7 mouse cellular contexts compared by ENCODE assay signal in the genomic region with DNA sequence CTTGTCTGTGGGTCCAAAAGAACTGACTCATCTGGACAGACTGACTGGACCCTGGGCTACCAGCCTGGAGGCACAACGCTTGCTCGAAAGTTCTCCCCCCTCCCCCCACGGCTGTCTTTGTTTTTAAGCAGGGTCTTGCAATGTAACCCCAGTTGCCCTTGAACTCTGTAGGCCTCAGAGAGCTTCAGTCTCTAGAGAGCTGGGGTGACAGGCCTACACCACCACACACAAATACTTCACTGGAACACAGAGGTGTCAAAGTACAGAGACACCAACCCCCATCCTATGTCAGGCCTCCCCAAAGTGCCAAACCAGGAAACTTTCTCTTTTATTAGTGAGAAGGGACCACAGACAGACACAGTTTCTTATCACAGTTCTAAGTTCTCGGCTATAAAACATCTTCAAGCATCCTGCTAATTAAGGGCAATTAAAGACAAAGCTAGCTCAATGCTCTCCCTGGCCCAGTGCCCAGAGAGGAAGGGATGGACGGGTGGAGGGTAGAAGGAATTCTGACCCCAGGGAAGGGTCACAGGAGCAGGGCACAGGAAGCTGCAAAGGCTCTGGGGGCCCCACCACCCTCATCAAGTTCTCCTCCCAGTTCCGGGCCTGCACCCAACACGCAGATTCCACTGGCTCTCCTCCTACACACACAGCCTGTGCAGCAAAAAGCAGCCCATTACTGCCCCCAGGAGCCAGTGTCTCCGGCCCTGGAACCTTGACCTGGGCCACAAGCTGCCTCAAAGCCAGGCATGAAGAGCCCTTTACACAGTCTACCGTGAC. TPM values are rescaled to one million over a fixed set of nuclear protein-coding genes. Genes with fewer than 3 reads are reported as not detected.
DNase-seq lines count a peak whose midpoint lies in the region; ATAC-seq and TF ChIP-seq lines count a peak whose summit lies in the region.

No protein-coding gene starts in this region.

- peaks cover 31% of the 10 kb centered on the region for H3K36me3 ChIP-seq in G1E (replicated peaks)
- peaks cover 27% of the 10 kb centered on the region for H3K36me3 ChIP-seq in heart, embryonic 10.5 days
- H3K36me3 ChIP-seq in forebrain, embryonic 12.5 days (replicated peaks): peaks cover 19% of the 10 kb centered on the region; the same call in 1 of the 2 replicates

- intact Hi-C loops in left cerebral cortex, postnatal 25 days (cut with DNase I): no loop called here

- H3K9ac ChIP-seq in forebrain, embryonic 12.5 days: no peak overlapping the region

- peaks cover 68% of the 10 kb centered on the region for H3K4me1 ChIP-seq in G1E (ENCODE audit: insufficient read depth, low read depth, low read length)
- H3K4me1 ChIP-seq in heart, embryonic 10.5 days: peaks cover 78% of the 10 kb centered on the region
- H3K4me1 ChIP-seq in forebrain, embryonic 12.5 days: peaks cover 19% of the 10 kb centered on the region

- 0 out of 2 replicates have a peak, but pooled peaks have one; percentile 23 for ATAC-seq in G1E (ENCODE audit: extremely low read depth, insufficient number of reproducible peaks, low FRiP score, poor library complexity, severe bottlenecking)
- ATAC-seq in forebrain, embryonic 12.5 days (ENCODE audit: low FRiP score): no peak

- peak overlapping the region; percentile 42; the same call in 1 of the 2 replicates for H3K4me3 ChIP-seq in G1E (ENCODE audit: low read depth, low read length)
- H3K4me3 ChIP-seq in heart, embryonic 10.5 days: 0 out of 2 replicates have a peak overlapping the region, but pooled peaks have one; percentile 9
- no peak overlapping the region for H3K4me3 ChIP-seq in forebrain, embryonic 12.5 days (replicated peaks)

- peak overlapping the region; percentile 68 for H3K27ac ChIP-seq in heart, embryonic 10.5 days
- no peak overlapping the region for H3K27ac ChIP-seq in forebrain, embryonic 12.5 days

- H3K27me3 ChIP-seq in G1E (ENCODE audit: insufficient read depth, low read length): no peaks in the 10 kb centered on the region
- H3K27me3 ChIP-seq in heart, embryonic 10.5 days (ENCODE audit: insufficient read depth, poor library complexity, severe bottlenecking): no peaks in the 10 kb centered on the region
- H3K27me3 ChIP-seq in forebrain, embryonic 12.5 days: no peaks in the 10 kb centered on the region

- H3K9me3 ChIP-seq in G1E (replicated peaks): no peaks in the 10 kb centered on the region
- no peaks in the 10 kb centered on the region for H3K9me3 ChIP-seq in heart, embryonic 10.5 days
- H3K9me3 ChIP-seq in forebrain, embryonic 12.5 days: no peaks in the 10 kb centered on the region

- H3K4me2 ChIP-seq in forebrain, embryonic 12.5 days: no peak overlapping the region

- DNase-seq in G1E (ENCODE audit: low spot score) (no peak), adipocyte (ENCODE audit: low spot score) (peak; percentile 32)
- no peak for DNase-seq in heart, embryonic 10.5 days (ENCODE audit: low spot score)
- peak; percentile 94 for DNase-seq in kidney, postnatal 10 days
- peak; percentile 70 for DNase-seq in lung, postnatal 36 days
- no peak for DNase-seq in left cerebral cortex, postnatal 25 days (ENCODE audit: low spot score in 2 of 2)

- TF ChIP-seq CTCF in G1E (IDR thresholded peaks at IDR 0.05; ENCODE audit: low read depth, low read length): no peak

- whole genome bisulfite sequencing in heart, embryonic 10.5 days: 40% methylated on average over 9 of the region's 9 CpGs
- 59% methylated on average over 9 of the region's 9 CpGs for WGBS in forebrain, embryonic 12.5 days

RNA-seq across cellular contexts. Expression of gene Ssh1, which starts 7.3 kb away (rescaled TPM):
- total RNA-seq in G1E (2014; fragmentation: Nextera tagmentation): 18.0 and 28.4 TPM in 2 replicates
- 3.3 and 3.9 TPM in 2 replicates for total RNA-seq in G1E (2017)
- polyA plus RNA-seq in G1E (2012): 12.4 and 13.8 TPM in 2 replicates
- polyA plus RNA-seq in heart, embryonic 10.5 days (2016; fragmentation: Nextera tagmentation; extraction: Ambion mirVana): 16.7 and 18.3 TPM in 2 replicates
- total RNA-seq in left cerebral cortex, postnatal 25 days (2021): 10 to 100 TPM; 19.3 to 19.8 TPM
- 19.0 and 19.9 TPM in 2 replicates for polyA plus RNA-seq in forebrain, embryonic 12.5 days (2016; fragmentation: Nextera tagmentation; extraction: Ambion mirVana)

RNA-seq across cellular contexts. Expression of gene Dao, which starts 17.1 kb away (rescaled TPM):
- total RNA-seq in G1E (2014; fragmentation: Nextera tagmentation): not detected in 2 replicates
- total RNA-seq in G1E (2017): not detected in 2 replicates
- polyA plus RNA-seq in G1E (2012): not detected in 2 replicates
- polyA plus RNA-seq in heart, embryonic 10.5 days (2016; fragmentation: Nextera tagmentation; extraction: Ambion mirVana): not detected in 2 replicates
- total RNA-seq in left cerebral cortex, postnatal 25 days (2021): not detected
- not detected in 2 replicates for polyA plus RNA-seq in forebrain, embryonic 12.5 days (2016; fragmentation: Nextera tagmentation; extraction: Ambion mirVana)

Comparison
In these comparisons a context has a peak if more than half of its experiments do, and no peak if none do; other contexts are left out.
1. DNase-seq: peak in adipocyte (single experiment), kidney, postnatal 10 days (single experiment) and lung, postnatal 36 days (single experiment); none in G1E (single experiment), heart, embryonic 10.5 days (single experiment) and left cerebral cortex, postnatal 25 days (0 of 2).